Mouse (Mus musculus) limb, embryonic 14.5 days (tissue): Measurements from ENCODE around the gene Nxn. TPM values are rescaled to one million over a fixed set of nuclear protein-coding genes. Genes with fewer than 3 reads are reported as not detected.
A peak's percentile ranks its signal among the peaks of the same experiment; 100 is the strongest.

Experiments
- ATAC-seq: fragments of 200-750 bp; cut with Nextera tagmentation; 2 replicates; pipeline ENCODE4 v1.8.0; 2017; ENCODE audit warnings: low read depth, moderate number of reproducible peaks, moderate TSS enrichment; ENCODE audit not compliant: low FRiP score
- DNase-seq: peaks from one replicate; pipeline ENCODE4 v3.0.0-alpha.2; 2015; ENCODE audit warnings: low spot score
- H3K27ac ChIP-seq: fragments of 300-500 bp; sonication (generic); replicated peaks from 2 replicates; pipeline ENCODE4 v1.5.1; 2014; ENCODE audit warnings: low read depth, mild to moderate bottlenecking, low read length, moderate library complexity, mixed read lengths
- H3K27me3 ChIP-seq: fragments of 300-500 bp; sonication (generic); 2 replicates; pipeline ENCODE4 v1.6.1; 2014; ENCODE audit warnings: low read length, mixed read lengths; ENCODE audit not compliant: control insufficient read depth, insufficient read depth
- H3K36me3 ChIP-seq: fragments of 300-500 bp; sonication (generic); 2 replicates; pipeline ENCODE4 v1.6.1; 2014; ENCODE audit warnings: mild to moderate bottlenecking, low read length, moderate library complexity, mixed read lengths; ENCODE audit not compliant: control insufficient read depth, insufficient read depth
- H3K4me1 ChIP-seq: fragments of 300-500 bp; sonication (generic); 2 replicates; pipeline ENCODE4 v1.6.1; 2014; ENCODE audit warnings: antibody characterized with exemption, low read length, mixed read lengths; ENCODE audit not compliant: control insufficient read depth, insufficient read depth
- H3K4me2 ChIP-seq: fragments of 300-500 bp; sonication (generic); replicated peaks from 2 replicates; pipeline ENCODE4 v1.6.1; 2014; ENCODE audit warnings: low read depth, mild to moderate bottlenecking, low read length, moderate library complexity; ENCODE audit not compliant: severe bottlenecking
- H3K4me3 ChIP-seq: fragments of 300-500 bp; sonication (generic); replicated peaks from 2 replicates; pipeline ENCODE4 v1.5.1; 2014; ENCODE audit warnings: low read length
- H3K9ac ChIP-seq: fragments of 300-500 bp; sonication (generic); 2 replicates; pipeline ENCODE4 v1.6.1; 2014; ENCODE audit warnings: mild to moderate bottlenecking, low read depth, low read length, moderate library complexity; ENCODE audit not compliant: severe bottlenecking
- H3K9me3 ChIP-seq: fragments of 300-500 bp; sonication (generic); 2 replicates; pipeline ENCODE4 v1.6.1; 2016; ENCODE audit warnings: low read length; ENCODE audit not compliant: control insufficient read depth
- POLR2A ChIP-seq: fragments of 200-500 bp; IDR thresholded peaks from 2 replicates; pipeline ENCODE4 v1.8.0; 2012; ENCODE audit warnings: inconsistent platforms, mild to moderate bottlenecking, moderate library complexity, borderline replicate concordance; ENCODE audit not compliant: insufficient read depth, insufficient read length; ENCODE audit errors: extremely low read depth
- WGBS: fragments of 180-500 bp; shearing (Covaris S2); extraction: QIAGEN DNeasy Blood & Tissue Kit; methylation state at CpG from one replicate; pipeline ENCODE4 v1.1.7; 2014; 5-methylcytosine and 5-hydroxymethylcytosine counted together
- polyA plus RNA-seq, 2 experiments: library from polyadenylated mRNA; depleted of rRNA in 1 of 2; stranded (reverse) in 1 of 2; unstranded in 1 of 2; fragments of >200 nt; fragmentation: Nextera tagmentation in 1 of 2; extraction: Ambion mirVana in 1 of 2; gene quantifications; 2 replicates each; pipeline versions ENCODE4 v1.2.1 to v1.2.3; 2012 to 2014

Gene Nxn
- polyA plus RNA-seq, 2 experiments = 69.9 to 78.1 TPM

GRCm38 (mm10) chr11:76253918-76254264, 145.0 kb downstream of the Nxn start:
- ATAC-seq (0 out of 2 replicates have a peak, but pooled peaks have one; percentile 8), DNase-seq (no peak)
- Histone ChIP-seq H3K27me3 (no peaks in the 10 kb centered on the region), H3K9me3 (no peaks in the 10 kb centered on the region), H3K36me3 (peaks cover 42% of the 10 kb centered on the region), H3K27ac (no peak overlapping the region), H3K4me3 (no peak overlapping the region), H3K4me1 (peaks cover 14% of the 10 kb centered on the region), H3K9ac (no peak overlapping the region), H3K4me2 (no peak overlapping the region)
- 89% methylated on average over 4 of the region's 4 CpGs for WGBS
- TF ChIP-seq POLR2A = no peak

GRCm38 (mm10) chr11:76253145-76253917, 145.6 kb downstream of the Nxn start:
- H3K27ac ChIP-seq = no peak overlapping the region
- no peaks in the 10 kb centered on the region for H3K9me3 ChIP-seq
- ATAC-seq (peak; percentile 77; the same call in 1 of the 2 replicates), DNase-seq (peak; percentile 81)
- TF ChIP-seq POLR2A = no peak
- peaks cover 37% of the 10 kb centered on the region for H3K36me3 ChIP-seq
- H3K9ac ChIP-seq = no peak overlapping the region
- H3K4me3 ChIP-seq = no peak overlapping the region
- no peaks in the 10 kb centered on the region for H3K27me3 ChIP-seq
- H3K4me2 ChIP-seq = no peak overlapping the region
- peaks cover 14% of the 10 kb centered on the region for H3K4me1 ChIP-seq
- WGBS = 49% methylated on average over 5 of the region's 5 CpGs

DNA sequence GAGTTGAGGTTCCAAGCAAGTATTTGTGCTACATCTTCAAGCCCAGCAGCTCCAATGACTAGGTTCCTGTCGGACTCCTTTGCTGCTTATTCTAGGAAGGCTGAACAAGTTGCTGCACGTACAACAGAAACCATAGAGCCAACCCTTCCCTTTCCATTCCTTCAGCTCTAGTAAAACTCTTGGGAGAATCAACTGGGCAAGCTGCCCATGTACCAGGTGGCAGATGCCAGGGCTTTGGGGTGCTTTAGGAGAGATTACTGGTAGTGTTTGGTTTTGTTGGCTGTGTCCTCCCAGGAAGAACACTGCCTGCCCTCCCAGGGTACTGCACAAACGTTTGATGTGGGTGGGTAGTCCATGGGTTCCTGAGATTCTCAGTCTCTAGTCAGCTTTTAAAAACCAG, 146.9 kb downstream of the Nxn start:
- no peak overlapping the region for H3K4me2 ChIP-seq
- no peak overlapping the region for H3K9ac ChIP-seq
- DNase-seq (no peak), ATAC-seq (no peak)
- H3K27ac ChIP-seq = no peak overlapping the region
- peaks cover 33% of the 10 kb centered on the region for H3K36me3 ChIP-seq
- no peaks in the 10 kb centered on the region for H3K9me3 ChIP-seq
- TF ChIP-seq POLR2A = no peak
- H3K27me3 ChIP-seq = no peaks in the 10 kb centered on the region
- WGBS = 48% methylated on average over 3 of the region's 3 CpGs
- H3K4me1 ChIP-seq = peaks cover 14% of the 10 kb centered on the region
- H3K4me3 ChIP-seq = no peak overlapping the region

GRCm38 (mm10) chr11:76247239-76247638, 151.7 kb downstream of the Nxn start:
- 51% methylated on average over 2 of the region's 2 CpGs for WGBS
- no peak overlapping the region for H3K4me2 ChIP-seq
- DNase-seq = no peak

DNA sequence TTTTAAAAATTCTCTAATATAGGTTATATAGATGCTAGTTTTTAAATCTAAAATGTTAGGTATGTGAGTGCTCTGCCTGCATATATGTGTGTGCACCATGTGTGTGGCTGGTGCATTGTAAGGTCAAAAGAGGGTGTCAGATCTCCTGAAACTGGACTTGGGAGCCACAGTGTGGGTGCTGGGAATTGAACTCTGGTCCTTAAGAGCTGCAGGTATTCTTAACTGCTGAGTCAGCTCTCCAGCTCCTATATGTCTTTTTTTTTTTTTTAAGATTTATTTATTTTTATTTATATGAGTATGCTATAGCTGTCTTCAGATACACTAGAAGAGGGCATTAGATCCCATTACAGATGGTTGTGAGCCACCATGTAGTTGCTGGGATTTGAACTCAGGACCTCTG, 152.5 kb downstream of the Nxn start:
- ATAC-seq (no peak), DNase-seq (no peak)
- Histone ChIP-seq H3K4me2 (no peak overlapping the region), H3K9me3 (no peaks in the 10 kb centered on the region), H3K27ac (no peak overlapping the region), H3K4me1 (peaks cover 8% of the 10 kb centered on the region), H3K27me3 (no peaks in the 10 kb centered on the region), H3K4me3 (no peak overlapping the region), H3K36me3 (peaks cover 28% of the 10 kb centered on the region), H3K9ac (no peak overlapping the region)
- TF ChIP-seq POLR2A = no peak

More at GRCm38 (mm10) chr11:76247239-76247638, 151.7 kb downstream of the Nxn start:
- peaks cover 29% of the 10 kb centered on the region for H3K36me3 ChIP-seq
- H3K27ac ChIP-seq = no peak overlapping the region
- no peaks in the 10 kb centered on the region for H3K9me3 ChIP-seq
- H3K4me1 ChIP-seq = peaks cover 8% of the 10 kb centered on the region
- ATAC-seq = no peak
- no peak overlapping the region for H3K4me3 ChIP-seq
- no peak for TF ChIP-seq POLR2A
- H3K27me3 ChIP-seq = no peaks in the 10 kb centered on the region
- no peak overlapping the region for H3K9ac ChIP-seq
